Mouse (Mus musculus): ENCODE results near the gene P2rx3.

P2rx3 gene

GRCm38 (mm10) chr2:85037047-85038026 lies at the start of gene P2rx3, which contains the start of gene Ssrp1:
Gene P2rx3 (minus strand): TSS chr2:85037462.
Gene Ssrp1 (plus strand): TSS chr2:85037234.
- peak; percentile 81 to 89 for DNase-seq (ENCODE audit: low spot score in 2 of 2)

DNA sequence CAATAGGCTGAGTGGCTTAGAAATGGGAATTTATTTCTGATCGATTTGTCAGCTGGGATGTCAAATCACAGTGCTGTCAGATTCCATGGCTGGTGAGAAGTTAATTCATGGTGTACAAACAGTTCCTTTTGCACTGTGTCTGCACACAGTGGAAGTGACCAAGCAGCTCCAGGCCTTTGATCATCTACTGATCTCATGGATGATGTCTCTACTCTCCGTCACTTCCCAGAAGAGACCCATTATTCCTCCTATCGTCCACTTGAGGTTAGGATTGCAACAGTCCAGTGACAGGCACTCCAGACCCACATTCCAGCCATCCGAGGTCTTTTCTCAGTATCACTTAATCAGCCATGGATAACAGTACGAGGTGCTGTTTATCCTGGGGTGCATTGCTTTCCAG lies 36.5 kb upstream of the P2rx3 start:
- DNase-seq (ENCODE audit: low spot score in 2 of 2), result no peak

DNA sequence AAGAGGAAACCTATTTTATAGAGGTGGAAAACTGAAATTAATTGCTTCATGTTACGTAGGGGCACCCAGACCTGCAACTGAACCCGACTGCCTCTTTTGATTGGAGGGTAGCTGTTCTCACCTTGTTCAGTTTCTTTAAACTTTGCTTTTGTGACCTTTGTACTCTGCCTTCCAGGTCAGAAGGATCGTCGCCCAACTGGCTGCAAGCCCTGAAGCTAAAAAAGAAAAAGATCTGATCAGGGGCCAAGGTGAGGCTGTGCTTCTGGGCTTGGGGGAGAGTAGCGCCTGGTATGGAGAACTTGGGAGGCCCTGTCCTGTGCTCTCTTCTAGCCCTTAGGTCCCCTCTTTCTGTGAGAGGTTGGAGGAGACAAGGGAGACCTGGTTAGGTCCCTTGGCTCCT lies 34.7 kb upstream of the P2rx3 start:
- DNase-seq (ENCODE audit: low spot score in 2 of 2), result no peak

DNA sequence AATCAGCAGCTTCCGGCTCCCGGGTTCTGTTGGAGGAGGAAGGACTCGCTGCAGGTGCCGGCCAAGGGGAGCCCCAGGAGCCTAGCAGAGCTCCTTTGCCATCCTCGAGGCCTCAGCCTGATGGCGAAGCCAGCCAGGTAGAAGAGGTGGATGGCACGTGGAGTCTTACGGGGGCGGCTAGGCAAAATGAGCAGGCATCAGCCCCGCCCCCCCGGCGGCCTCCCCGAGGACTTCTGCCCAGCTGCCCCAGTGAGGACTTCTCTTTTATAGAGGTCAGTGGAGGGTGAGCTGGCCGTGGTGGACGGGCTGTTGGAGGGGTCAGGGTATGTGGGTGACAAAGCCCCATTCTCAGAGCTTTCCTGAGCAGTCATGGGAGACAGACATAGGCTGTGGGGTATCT lies 32.8 kb upstream of the P2rx3 start:
- DNase-seq (ENCODE audit: low spot score in 2 of 2), result no peak

GRCm38 (mm10) chr2:85068626-85069025 lies 31.4 kb upstream of the P2rx3 start:
- no peak for DNase-seq (ENCODE audit: low spot score in 2 of 2)

- no peak for DNase-seq (ENCODE audit: low spot score in 2 of 2)
Measured at GRCm38 (mm10) chr2:85067903-85068625, 30.8 kb upstream of the P2rx3 start.

GRCm38 (mm10) chr2:85066937-85067336 lies 29.7 kb upstream of the P2rx3 start:
- DNase-seq (ENCODE audit: low spot score in 2 of 2), result no peak

DNA sequence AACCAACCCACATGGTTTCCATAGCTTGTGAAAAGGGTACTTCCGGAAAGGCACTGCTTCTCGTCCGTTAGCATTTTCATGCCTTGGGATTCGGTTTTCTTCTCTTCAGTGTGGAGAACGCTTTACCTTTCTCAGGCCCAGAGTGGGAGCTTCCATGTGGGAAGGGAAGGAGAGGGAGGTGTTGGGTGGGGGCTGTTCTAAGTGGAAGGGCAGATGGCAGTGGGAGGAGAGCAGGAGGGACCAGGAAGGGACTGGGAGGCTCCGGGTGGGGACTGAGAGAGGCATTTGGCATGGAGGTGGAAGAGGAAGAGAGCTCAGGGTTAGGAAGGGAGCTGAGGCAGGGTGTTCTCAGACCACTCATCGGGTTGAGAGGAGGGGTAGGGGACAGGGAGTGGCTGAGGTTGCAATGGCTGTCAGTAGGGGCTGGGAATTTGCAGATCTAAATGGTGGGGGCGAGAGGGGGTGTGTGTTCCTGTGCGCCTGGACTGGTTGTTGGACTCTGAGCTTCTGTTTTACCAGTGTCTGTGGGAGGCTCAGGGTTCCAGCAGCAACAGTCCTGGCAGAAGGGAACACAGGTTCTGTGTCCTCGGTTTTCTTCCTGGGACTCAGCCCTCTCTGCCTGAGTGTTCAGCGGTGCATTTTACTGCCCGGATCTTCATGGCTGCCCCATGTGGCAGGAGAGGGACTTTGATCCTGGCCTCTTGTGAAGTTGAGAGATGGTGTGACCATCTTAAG lies 28.0 kb upstream of the P2rx3 start:
- DNase-seq (ENCODE audit: low spot score in 2 of 2), result no peak

DNA sequence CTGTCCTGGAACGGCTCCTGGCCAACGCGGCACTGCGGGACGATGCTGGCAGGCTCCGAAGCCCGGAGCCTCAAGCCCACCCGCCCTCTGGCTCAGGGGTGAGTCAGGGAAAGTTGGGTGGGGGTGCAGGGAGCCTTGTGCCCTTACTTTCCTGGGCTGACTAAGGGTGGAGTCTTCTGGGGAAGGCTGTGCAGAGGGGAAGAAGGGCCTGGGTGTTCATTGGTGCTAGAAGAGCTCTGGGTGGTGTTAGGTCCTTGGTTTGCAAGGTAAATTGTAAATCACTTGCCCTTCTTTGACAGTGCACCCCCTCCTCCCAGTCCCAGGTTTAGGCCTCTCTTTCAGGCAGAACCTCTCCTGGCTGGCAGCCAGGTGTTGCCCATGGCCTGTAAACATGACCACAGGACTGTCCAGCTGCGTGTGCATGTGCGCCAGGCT lies 23.9 kb upstream of the P2rx3 start:
- no peak for DNase-seq (ENCODE audit: low spot score in 2 of 2)

GRCm38 (mm10) chr2:85060591-85061060 lies 23.4 kb upstream of the P2rx3 start:
- no peak for DNase-seq (ENCODE audit: low spot score in 2 of 2)

DNA sequence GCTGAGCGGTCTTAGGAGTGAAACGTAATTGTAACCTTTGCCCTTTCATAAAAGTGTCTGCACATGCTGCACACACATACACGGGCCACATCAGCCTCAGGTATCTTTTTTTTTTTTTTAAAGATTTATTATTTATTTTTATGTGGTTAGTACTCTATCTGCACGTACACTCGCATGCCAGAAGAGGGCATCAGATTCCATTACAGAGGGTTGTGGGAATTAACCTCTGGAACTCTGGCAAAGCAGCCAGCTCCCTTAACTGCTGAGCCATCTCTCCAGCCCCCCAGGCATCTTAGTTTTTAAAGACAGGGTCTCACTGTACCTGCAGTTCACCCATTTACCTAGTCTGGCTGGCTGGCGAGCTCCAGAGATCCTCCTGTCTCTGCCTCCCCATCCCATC lies 22.4 kb upstream of the P2rx3 start:
- DNase-seq (ENCODE audit: low spot score in 2 of 2), result no peak

DNA sequence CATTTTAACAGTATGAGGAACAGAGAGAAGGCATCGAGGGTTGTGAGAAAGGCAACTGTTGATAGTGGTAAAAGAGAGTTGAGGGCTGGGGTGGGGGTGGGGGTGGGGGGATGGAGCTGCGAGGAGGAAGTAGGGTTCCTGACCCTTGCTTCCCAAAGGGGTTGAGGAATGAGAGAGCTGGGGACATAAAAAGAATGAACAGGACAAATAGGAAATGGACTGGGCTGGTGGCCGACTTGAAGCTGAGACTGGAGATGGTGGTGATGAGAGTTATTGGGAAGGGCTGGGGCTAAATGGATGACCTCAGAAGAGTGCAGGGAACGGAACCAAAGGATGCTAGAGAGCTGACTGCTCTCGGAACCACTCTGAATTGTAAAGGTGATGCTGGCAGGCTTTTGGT lies 19.4 kb upstream of the P2rx3 start:
- no peak for DNase-seq (ENCODE audit: low spot score in 2 of 2)

DNA sequence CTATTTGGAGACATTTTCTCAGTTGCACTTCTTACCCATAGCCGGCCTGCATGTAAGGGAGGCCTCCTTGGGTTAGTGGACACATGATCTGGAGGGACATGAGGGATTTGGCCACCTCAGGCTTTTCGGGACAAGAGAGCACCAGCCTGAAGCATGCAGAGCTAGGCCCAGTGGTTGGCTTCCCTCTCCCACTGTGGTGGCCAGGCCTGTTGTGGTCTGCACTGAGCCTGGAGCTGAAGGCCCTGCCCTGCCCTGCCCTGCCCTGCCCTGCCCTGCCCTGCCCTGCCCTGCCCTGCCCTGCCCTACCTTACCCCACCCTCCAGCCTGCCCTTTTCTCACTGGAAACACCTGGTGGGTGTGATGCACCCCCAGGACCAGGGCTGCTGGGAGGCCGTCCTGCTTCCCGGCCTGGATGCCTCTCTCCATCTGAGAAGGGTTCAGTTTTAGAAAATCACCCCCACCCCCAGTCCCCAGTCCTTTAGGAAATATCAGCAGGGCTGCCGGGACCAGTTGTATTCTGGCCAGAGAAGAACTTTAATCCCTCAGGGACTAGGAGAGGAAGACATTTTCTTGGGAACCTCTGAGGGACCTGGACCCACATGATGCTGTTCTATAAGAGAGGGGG lies 16.0 kb upstream of the P2rx3 start:
- no peak for DNase-seq (ENCODE audit: low spot score in 2 of 2)

GRCm38 (mm10) chr2:85050746-85051145 lies 13.5 kb upstream of the P2rx3 start:
- peak in 1 of 2 experiments; percentile 35 for DNase-seq (ENCODE audit: low spot score in 2 of 2)

DNA sequence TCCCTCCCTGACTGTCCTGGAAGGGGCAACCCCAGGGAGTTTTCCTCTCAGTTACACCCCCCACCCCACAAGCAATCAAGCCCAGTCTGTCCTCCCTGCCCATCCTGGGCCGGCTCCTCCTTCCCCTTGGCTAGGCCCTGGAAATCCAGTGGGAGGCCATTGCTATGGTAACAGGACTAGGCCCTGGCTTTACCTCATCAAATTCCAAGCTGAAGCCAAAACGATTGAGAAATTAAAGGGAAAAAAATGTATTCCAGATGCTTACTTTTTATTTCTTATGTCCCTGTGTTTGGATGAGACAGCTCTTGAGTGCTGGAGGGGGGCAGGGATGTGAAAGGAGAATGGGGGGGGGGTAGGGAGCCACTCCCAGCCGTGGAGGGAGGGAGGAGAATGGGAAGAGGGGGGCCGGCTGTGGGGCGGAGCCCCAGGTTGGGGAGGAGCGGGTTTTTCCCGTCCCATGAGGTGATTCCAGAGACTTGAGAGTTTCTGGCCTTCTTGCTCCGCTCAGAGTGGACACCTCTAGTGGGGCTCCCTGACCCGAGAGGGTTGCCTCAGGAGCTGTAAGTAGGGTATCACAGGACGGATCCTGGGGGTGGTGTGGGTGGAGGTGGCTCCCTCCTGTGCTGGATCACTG lies 12.9 kb upstream of the P2rx3 start:
- DNase-seq (ENCODE audit: low spot score in 2 of 2), result peak; percentile 43 to 58

DNA sequence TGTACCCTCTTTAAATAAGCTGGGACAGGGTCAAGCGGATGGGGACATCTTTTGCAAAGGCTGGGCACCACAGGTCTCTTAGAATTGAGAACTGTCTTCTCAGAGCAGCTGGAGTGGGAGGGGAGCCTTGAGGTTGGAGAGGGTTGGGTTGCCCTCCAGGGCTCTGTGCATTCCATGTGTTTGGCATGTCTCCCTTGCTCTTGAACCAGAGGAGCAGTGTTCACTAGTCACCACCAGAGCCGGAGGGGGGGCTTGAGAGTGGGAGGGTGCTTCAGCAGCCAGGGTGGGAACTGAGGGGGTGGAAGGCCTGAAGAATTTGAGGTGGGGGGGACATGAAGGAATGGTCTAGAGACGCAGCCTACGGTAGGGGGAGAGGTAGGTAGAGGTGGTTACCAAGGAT lies 12.0 kb upstream of the P2rx3 start:
- no peak for DNase-seq (ENCODE audit: low spot score in 2 of 2)

GRCm38 (mm10) chr2:85048168-85048751 lies 11.0 kb upstream of the P2rx3 start:
- DNase-seq (ENCODE audit: low spot score in 2 of 2), result peak; percentile 73

DNA sequence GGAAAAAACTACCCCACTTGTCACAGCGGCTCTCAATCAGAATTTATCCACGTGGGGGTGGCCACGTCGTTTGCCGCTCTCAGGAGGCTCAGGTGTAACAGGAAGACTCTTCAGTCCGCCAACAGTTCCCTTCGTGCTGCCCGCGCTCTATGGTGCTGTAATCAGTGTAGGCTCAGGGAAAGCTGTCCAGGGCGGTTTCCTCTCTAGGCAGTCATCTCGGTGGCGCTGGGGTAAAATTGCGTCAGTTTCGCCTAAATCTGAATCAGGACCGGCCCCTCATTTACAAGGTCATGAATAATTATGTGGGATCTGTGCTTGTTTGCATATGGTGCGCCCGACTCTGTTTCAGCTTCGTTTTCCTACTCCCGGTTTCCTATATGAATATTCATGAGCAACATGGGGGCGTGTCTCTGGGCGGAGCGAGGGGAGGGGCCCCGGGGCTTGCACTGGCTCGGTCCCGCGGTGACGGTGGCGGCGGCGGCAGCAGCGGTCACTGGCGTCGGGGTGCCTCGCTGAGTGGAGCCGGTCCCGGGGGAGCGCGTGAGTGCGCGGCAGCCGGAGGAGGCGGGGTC lies 10.4 kb upstream of the P2rx3 start, which contains the start of gene Tnks1bp1:
TSS of gene Tnks1bp1 (plus strand) at position 427 of the 572 bp plus-strand sequence.
- peak; percentile 93 for DNase-seq (ENCODE audit: low spot score in 2 of 2)

GRCm38 (mm10) chr2:85047081-85047480 lies 9.8 kb upstream of the P2rx3 start:
- no peak for DNase-seq (ENCODE audit: low spot score in 2 of 2)

DNA sequence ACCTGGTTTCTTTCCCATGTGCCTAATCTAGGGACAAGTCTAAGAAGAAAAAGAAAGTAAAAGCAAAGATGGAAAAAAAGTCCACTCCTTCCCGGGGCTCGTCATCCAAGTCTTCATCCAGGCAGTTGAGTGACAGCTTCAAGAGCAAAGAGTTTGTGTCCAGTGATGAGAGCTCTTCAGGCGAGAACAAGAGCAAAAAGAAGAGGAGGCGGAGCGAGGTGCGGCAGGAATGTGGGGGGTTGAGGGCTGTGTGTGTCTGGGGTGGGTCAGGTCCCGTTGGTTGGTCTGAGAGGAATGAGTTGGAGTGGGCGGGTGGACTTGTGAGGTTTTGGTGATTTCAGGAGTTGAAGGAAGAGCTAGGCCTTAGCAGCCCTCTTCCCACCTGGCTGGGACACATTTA lies 9.0 kb upstream of the P2rx3 start:
- no peak for DNase-seq (ENCODE audit: low spot score in 2 of 2)

All from frontal cortex, postnatal 10 days (tissue).